Mouse (Mus musculus) lung, adult 2 months (tissue): ENCODE measurements around the gene Hipk1.

Source experiments
- CTCF ChIP-seq: fragments of 200-500 bp; IDR thresholded peaks from 2 replicates; pipeline ENCODE4 v1.5.1; 2011; ENCODE audit warnings: mild to moderate bottlenecking, low read length, control low read depth; ENCODE audit not compliant: insufficient read depth
- POLR2A ChIP-seq: fragments of 200-500 bp; IDR thresholded peaks from 2 replicates; pipeline ENCODE4 v1.6.1; 2011; ENCODE audit warnings: low read depth, mild to moderate bottlenecking, control low read depth, low read length, borderline replicate concordance; ENCODE audit errors: extremely low read depth

DNA sequence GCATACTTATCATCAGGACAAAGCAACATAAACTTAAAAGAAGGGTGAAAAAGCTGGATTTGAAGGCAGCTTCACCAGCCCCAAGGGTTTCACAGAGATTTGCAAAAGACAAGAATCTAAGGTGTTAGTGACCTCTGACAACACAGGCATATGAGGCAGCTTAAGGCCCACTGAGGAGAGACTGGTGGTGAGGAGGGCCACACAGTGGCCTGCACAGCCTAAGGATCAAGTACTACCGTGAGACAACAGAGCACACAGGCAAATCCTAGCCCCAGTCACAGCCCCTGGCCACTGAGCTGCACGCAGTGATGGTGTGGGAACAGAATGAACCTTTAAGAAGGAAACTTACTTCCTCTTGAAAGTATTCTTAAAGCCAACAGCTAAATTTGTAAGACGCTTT, 17.9 kb downstream of the Hipk1 start:
- TF ChIP-seq CTCF = no peak
- no peak for TF ChIP-seq POLR2A
